Mouse (Mus musculus) heart, postnatal 0 days (tissue): ENCODE data around the gene Kcnn4. TPM values are rescaled to one million over a fixed set of nuclear protein-coding genes. Genes with fewer than 3 reads are reported as not detected.

ENCODE experiments used
- ATAC-seq: fragments of 200-750 bp; cut with Nextera tagmentation; 2 replicates; pipeline ENCODE4 v1.8.0; 2017; ENCODE audit warnings: low read depth, moderate number of reproducible peaks, moderate library complexity; ENCODE audit not compliant: insufficient read depth
- DNase-seq: peaks from one replicate; pipeline ENCODE4 v3.0.0-alpha.2; 2016; ENCODE audit warnings: low spot score
- H3K27ac ChIP-seq: fragments of 300-500 bp; sonication (generic); 2 replicates; pipeline ENCODE4 v1.5.1; 2014; ENCODE audit warnings: low read depth, mild to moderate bottlenecking
- H3K27me3 ChIP-seq: fragments of 300-500 bp; sonication (generic); 2 replicates; pipeline ENCODE4 v1.6.1; 2014; ENCODE audit warnings: low read length, mixed read lengths; ENCODE audit not compliant: control insufficient read depth, insufficient read depth
- H3K36me3 ChIP-seq: fragments of 300-500 bp; sonication (generic); replicated peaks from 2 replicates; pipeline ENCODE4 v1.6.1; 2014; ENCODE audit warnings: low read length, mixed read lengths; ENCODE audit not compliant: control insufficient read depth, insufficient read depth
- H3K4me1 ChIP-seq: fragments of 300-500 bp; sonication (generic); 2 replicates; pipeline ENCODE4 v1.6.1; 2014; ENCODE audit warnings: antibody characterized with exemption; ENCODE audit not compliant: control insufficient read depth, insufficient read depth
- H3K4me2 ChIP-seq: fragments of 300-500 bp; sonication (generic); 2 replicates; pipeline ENCODE4 v1.6.1; 2014; ENCODE audit warnings: low read depth, mild to moderate bottlenecking, low read length, moderate library complexity
- H3K4me3 ChIP-seq: fragments of 300-500 bp; sonication (generic); 2 replicates; pipeline ENCODE4 v1.5.1; 2014; ENCODE audit warnings: low read depth, low read length
- H3K9ac ChIP-seq: fragments of 300-500 bp; sonication (generic); replicated peaks from 2 replicates; pipeline ENCODE4 v1.6.1; 2014; ENCODE audit warnings: low read depth, low read length, mixed read lengths
- H3K9me3 ChIP-seq: fragments of 300-500 bp; sonication (generic); replicated peaks from 2 replicates; pipeline ENCODE4 v1.6.1; 2016; ENCODE audit warnings: low read length; ENCODE audit not compliant: control insufficient read depth
- CTCF ChIP-seq: IDR thresholded peaks from 2 replicates; pipeline ENCODE4 v1.5.1; 2016; ENCODE audit warnings: antibody characterized with exemption, control low read depth, low read depth
- EP300 ChIP-seq: IDR thresholded peaks from 2 replicates; pipeline ENCODE4 v1.6.1; 2016; ENCODE audit warnings: antibody characterized with exemption, low read depth
- WGBS: fragments of 180-500 bp; shearing (Covaris S2); extraction: QIAGEN DNeasy Blood & Tissue Kit; methylation state at CpG from one replicate; pipeline ENCODE4 v1.1.7; 2014; 5-methylcytosine and 5-hydroxymethylcytosine counted together
- polyA plus RNA-seq: library from polyadenylated mRNA; unstranded; fragments of >200 nt; fragmentation: Nextera tagmentation; extraction: Ambion mirVana; gene quantifications from 2 replicates; pipeline ENCODE4 v1.2.1, GENCODE M21; 2015
- total RNA-seq: library from RNA; depleted of rRNA; stranded (reverse); fragments of >200 nt; gene quantifications from 2 replicates; pipeline ENCODE4 v1.2.3, GENCODE M21; 2014; ENCODE audit warnings: low replicate concordance

Kcnn4 gene
- total and polyA plus RNA-seq, 2 experiments from 2014 or later = 0.69 to 0.98 TPM

GRCm38 (mm10) chr7:24410831-24411230 lies 40.8 kb downstream of the Kcnn4 start:
- no peak for DNase-seq
- no peak overlapping the region for H3K9ac ChIP-seq
- no peak overlapping the region for H3K4me2 ChIP-seq
- H3K4me1 ChIP-seq = peaks cover 7% of the 10 kb centered on the region
- H3K9me3 ChIP-seq = no peaks in the 10 kb centered on the region
- H3K36me3 ChIP-seq = peaks cover 6% of the 10 kb centered on the region
- 72% methylated on average over 3 of the region's 3 CpGs for WGBS
- no peak for ATAC-seq
- no peak overlapping the region for H3K27ac ChIP-seq
- no peak overlapping the region for H3K4me3 ChIP-seq
- H3K27me3 ChIP-seq = no peaks in the 10 kb centered on the region
- TF ChIP-seq EP300 (no peak), CTCF (no peak)

- TF ChIP-seq CTCF = no peak
- TF ChIP-seq EP300 = no peak
- DNase-seq = no peak
- Histone ChIP-seq H3K4me2 (no peak overlapping the region), H3K4me3 (no peak overlapping the region), H3K27me3 (no peaks in the 10 kb centered on the region), H3K4me1 (peaks cover 7% of the 10 kb centered on the region), H3K9ac (no peak overlapping the region), H3K9me3 (no peaks in the 10 kb centered on the region), H3K27ac (no peak overlapping the region), H3K36me3 (0 out of 2 replicates have a peak, but pooled peaks cover 7% of the 10 kb centered on the region)
- 75% methylated on average over 3 of the region's 3 CpGs for WGBS
- ATAC-seq = no peak
Measured at GRCm38 (mm10) chr7:24413630-24414029, 43.6 kb downstream of the Kcnn4 start.

GRCm38 (mm10) chr7:24415261-24415660 lies 45.2 kb downstream of the Kcnn4 start:
- no peak for TF ChIP-seq CTCF
- TF ChIP-seq EP300 = peak; percentile 61; the same call in 1 of the 2 replicates
- Histone ChIP-seq H3K36me3 (0 out of 2 replicates have a peak, but pooled peaks cover 10% of the 10 kb centered on the region), H3K27ac (peak overlapping the region; percentile 79), H3K27me3 (no peaks in the 10 kb centered on the region), H3K4me2 (no peak overlapping the region), H3K9ac (no peak overlapping the region), H3K9me3 (no peaks in the 10 kb centered on the region), H3K4me1 (peaks cover 7% of the 10 kb centered on the region), H3K4me3 (no peak overlapping the region)
- DNase-seq (no peak), ATAC-seq (peak; percentile 87)
- 37% methylated on average over 7 of the region's 7 CpGs for WGBS

DNA sequence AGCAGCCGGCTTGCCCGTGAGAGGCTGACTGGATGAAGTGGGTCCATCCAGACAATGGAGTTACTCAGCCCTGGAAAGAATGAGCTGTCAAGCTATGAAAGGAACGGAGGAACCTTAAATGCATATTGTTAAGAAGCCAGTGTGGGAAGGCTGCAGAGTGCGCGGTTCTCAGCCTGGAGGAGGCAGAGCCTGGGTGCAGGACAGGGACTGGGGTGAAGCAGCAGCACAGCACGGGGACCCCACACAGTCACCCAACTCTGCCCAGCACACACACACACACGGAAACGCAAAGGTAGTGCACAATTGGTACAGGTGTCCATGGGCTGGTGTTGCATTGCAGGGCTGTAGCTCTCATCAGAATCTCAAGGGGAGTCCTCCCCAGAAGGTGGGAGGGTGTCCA lies 49.5 kb downstream of the Kcnn4 start:
- Histone ChIP-seq H3K9ac (no peak overlapping the region), H3K27ac (no peak overlapping the region), H3K4me3 (no peak overlapping the region), H3K4me1 (peaks cover 12% of the 10 kb centered on the region), H3K36me3 (peaks cover 33% of the 10 kb centered on the region), H3K4me2 (no peak overlapping the region), H3K9me3 (no peaks in the 10 kb centered on the region), H3K27me3 (no peaks in the 10 kb centered on the region)
- DNase-seq = no peak
- WGBS = 64% methylated on average over 8 of the region's 8 CpGs
- no peak for TF ChIP-seq CTCF
- no peak for TF ChIP-seq EP300
- ATAC-seq = no peak

GRCm38 (mm10) chr7:24421648-24422047 lies 51.6 kb downstream of the Kcnn4 start:
- H3K9ac ChIP-seq = no peak overlapping the region
- DNase-seq (no peak), ATAC-seq (no peak)
- no peaks in the 10 kb centered on the region for H3K9me3 ChIP-seq
- no peaks in the 10 kb centered on the region for H3K27me3 ChIP-seq
- 51% methylated on average over 7 of the region's 7 CpGs for WGBS
- TF ChIP-seq EP300 (no peak), CTCF (peak; percentile 21)
- no peak overlapping the region for H3K4me2 ChIP-seq
- no peak overlapping the region for H3K4me3 ChIP-seq
- H3K4me1 ChIP-seq = peaks cover 9% of the 10 kb centered on the region
- peaks cover 32% of the 10 kb centered on the region for H3K36me3 ChIP-seq
- no peak overlapping the region for H3K27ac ChIP-seq

GRCm38 (mm10) chr7:24422251-24422650 lies 52.2 kb downstream of the Kcnn4 start:
- H3K9ac ChIP-seq = no peak overlapping the region
- DNase-seq (no peak), ATAC-seq (no peak)
- H3K4me1 ChIP-seq = peaks cover 9% of the 10 kb centered on the region
- H3K36me3 ChIP-seq = peaks cover 26% of the 10 kb centered on the region
- no peak for TF ChIP-seq CTCF
- TF ChIP-seq EP300 = no peak
- H3K9me3 ChIP-seq = no peaks in the 10 kb centered on the region
- no peak overlapping the region for H3K4me3 ChIP-seq
- H3K4me2 ChIP-seq = no peak overlapping the region
- no peaks in the 10 kb centered on the region for H3K27me3 ChIP-seq
- no peak overlapping the region for H3K27ac ChIP-seq
- 71% methylated on average over 8 of the region's 8 CpGs for WGBS
